ENCODE assay signal across 8 mouse cellular contexts in genomic region chr9:107626844-107627277, GRCm38 (mm10). TPM values are rescaled to one million over a fixed set of nuclear protein-coding genes. Genes with fewer than 3 reads are reported as not detected.
DNase-seq lines count a peak whose midpoint lies in the region; ATAC-seq and TF ChIP-seq lines count a peak whose summit lies in the region.

No protein-coding gene starts in this region.

- TF ChIP-seq CTCF in stomach, postnatal 0 days (IDR thresholded peaks at IDR 0.05; ENCODE audit: low read depth) = peak; percentile 98

- TF ChIP-seq EP300 in stomach, postnatal 0 days (optimal IDR thresholded peaks at IDR 0.05) = no peak

- H3K27ac ChIP-seq in embryonic facial prominence, embryonic 13.5 days = peak overlapping the region; percentile 91
- H3K27ac ChIP-seq in heart, embryonic 10.5 days = peak overlapping the region; percentile 90
- H3K27ac ChIP-seq in kidney, embryonic 14.5 days (ENCODE audit: low read depth, low read length) = peak overlapping the region; percentile 81
- peak overlapping the region; percentile 91 for H3K27ac ChIP-seq in liver, embryonic 12.5 days
- peak overlapping the region; percentile 82 for H3K27ac ChIP-seq in stomach, postnatal 0 days (replicated peaks)

- peak overlapping the region; percentile 68 for H3K9ac ChIP-seq in embryonic facial prominence, embryonic 13.5 days
- peak overlapping the region; percentile 51 for H3K9ac ChIP-seq in kidney, embryonic 14.5 days (ENCODE audit: low read depth, low read length)
- peak overlapping the region; percentile 45 for H3K9ac ChIP-seq in liver, embryonic 12.5 days
- peak overlapping the region; percentile 48 for H3K9ac ChIP-seq in stomach, postnatal 0 days (ENCODE audit: low read length)

- no peaks in the 10 kb centered on the region for H3K27me3 ChIP-seq in embryonic facial prominence, embryonic 13.5 days
- no peaks in the 10 kb centered on the region for H3K27me3 ChIP-seq in heart, embryonic 10.5 days (ENCODE audit: insufficient read depth, poor library complexity, severe bottlenecking)
- no peaks in the 10 kb centered on the region for H3K27me3 ChIP-seq in kidney, embryonic 14.5 days (ENCODE audit: control insufficient read depth, insufficient read depth, low read length)
- H3K27me3 ChIP-seq in liver, embryonic 12.5 days (replicated peaks) = no peaks in the 10 kb centered on the region
- H3K27me3 ChIP-seq in myocyte (ENCODE audit: control insufficient read depth, insufficient read depth, insufficient read length) = no peaks in the 10 kb centered on the region
- no peaks in the 10 kb centered on the region for H3K27me3 ChIP-seq in stomach, postnatal 0 days (ENCODE audit: control insufficient read depth, insufficient read depth, low read length)

- 0% methylated on average over 2 of the region's 2 CpGs for WGBS in embryonic facial prominence, embryonic 13.5 days
- WGBS in heart, embryonic 10.5 days = 0% methylated on average over 2 of the region's 2 CpGs
- WGBS in kidney, embryonic 14.5 days = 3% methylated on average over 2 of the region's 2 CpGs
- 4% methylated on average over 2 of the region's 2 CpGs for WGBS in liver, embryonic 12.5 days (ENCODE audit: insufficient replicate concordance)
- 0% methylated on average over 2 of the region's 2 CpGs for WGBS in stomach, postnatal 0 days

- peaks cover 72% of the 10 kb centered on the region for H3K4me1 ChIP-seq in embryonic facial prominence, embryonic 13.5 days
- peaks cover 79% of the 10 kb centered on the region for H3K4me1 ChIP-seq in heart, embryonic 10.5 days
- H3K4me1 ChIP-seq in kidney, embryonic 14.5 days (ENCODE audit: control insufficient read depth, insufficient read depth, low read length) = peaks cover 54% of the 10 kb centered on the region
- peaks cover 81% of the 10 kb centered on the region for H3K4me1 ChIP-seq in liver, embryonic 12.5 days
- H3K4me1 ChIP-seq in stomach, postnatal 0 days (replicated peaks; ENCODE audit: control insufficient read depth, insufficient read depth) = peaks cover 20% of the 10 kb centered on the region

- H3K4me2 ChIP-seq in embryonic facial prominence, embryonic 13.5 days = peak overlapping the region; percentile 99
- H3K4me2 ChIP-seq in kidney, embryonic 14.5 days (replicated peaks; ENCODE audit: low read depth, low read length) = peak overlapping the region; percentile 31
- H3K4me2 ChIP-seq in liver, embryonic 12.5 days = peak overlapping the region; percentile 47
- H3K4me2 ChIP-seq in myocyte (ENCODE audit: low read depth) = peak overlapping the region; percentile 80
- 0 out of 2 replicates have a peak overlapping the region, but pooled peaks have one; percentile 27 for H3K4me2 ChIP-seq in stomach, postnatal 0 days (replicated peaks; ENCODE audit: low read depth)

- TF ChIP-seq POLR2A in myocyte (IDR thresholded peaks at IDR 0.05; ENCODE audit: insufficient read length, low read depth) = no peak

- H3K79me2 ChIP-seq in myocyte (ENCODE audit: control insufficient read depth, insufficient read depth) = peaks cover 90% of the 10 kb centered on the region

- ATAC-seq in embryonic facial prominence, embryonic 13.5 days (ENCODE audit: insufficient number of reproducible peaks, insufficient read depth, low FRiP score, low TSS enrichment, low read depth) = peak; percentile 80
- peak; percentile 69 for ATAC-seq in kidney, embryonic 14.5 days (ENCODE audit: low FRiP score, low TSS enrichment)
- ATAC-seq in liver, embryonic 12.5 days = peak; percentile 44; the same call in 1 of the 2 replicates
- peak; percentile 51 for ATAC-seq in stomach, postnatal 0 days (ENCODE audit: low FRiP score, low TSS enrichment)

- peak overlapping the region; percentile 17 for H3K4me3 ChIP-seq in embryonic facial prominence, embryonic 13.5 days
- peak overlapping the region; percentile 42 for H3K4me3 ChIP-seq in heart, embryonic 10.5 days
- no peak overlapping the region for H3K4me3 ChIP-seq in kidney, embryonic 14.5 days (ENCODE audit: low read length)
- no peak overlapping the region for H3K4me3 ChIP-seq in liver, embryonic 12.5 days
- no peak overlapping the region for H3K4me3 ChIP-seq in myocyte
- H3K4me3 ChIP-seq in stomach, postnatal 0 days (ENCODE audit: low read depth, low read length) = no peak overlapping the region

- H3K36me3 ChIP-seq in embryonic facial prominence, embryonic 13.5 days = peaks cover 61% of the 10 kb centered on the region
- H3K36me3 ChIP-seq in heart, embryonic 10.5 days = peaks cover 57% of the 10 kb centered on the region
- peaks cover 41% of the 10 kb centered on the region for H3K36me3 ChIP-seq in kidney, embryonic 14.5 days (ENCODE audit: control insufficient read depth, insufficient read depth, low read length)
- H3K36me3 ChIP-seq in liver, embryonic 12.5 days = peaks cover 78% of the 10 kb centered on the region
- peaks cover 7% of the 10 kb centered on the region for H3K36me3 ChIP-seq in myocyte (ENCODE audit: control insufficient read depth, insufficient read depth)
- H3K36me3 ChIP-seq in stomach, postnatal 0 days (ENCODE audit: control insufficient read depth, insufficient read depth, low read length) = peaks cover 5% of the 10 kb centered on the region; the same call in 1 of the 2 replicates

- H3K9me3 ChIP-seq in embryonic facial prominence, embryonic 13.5 days = no peaks in the 10 kb centered on the region
- H3K9me3 ChIP-seq in heart, embryonic 10.5 days = no peaks in the 10 kb centered on the region
- no peaks in the 10 kb centered on the region for H3K9me3 ChIP-seq in kidney, embryonic 14.5 days (ENCODE audit: control insufficient read depth, low read length)
- H3K9me3 ChIP-seq in liver, embryonic 12.5 days (replicated peaks) = no peaks in the 10 kb centered on the region
- no peaks in the 10 kb centered on the region for H3K9me3 ChIP-seq in stomach, postnatal 0 days (ENCODE audit: control insufficient read depth, low read length)

- DNase-seq in CD4-positive, CD25-positive, alpha-beta regulatory T cell, adult 2 months (ENCODE audit: low read depth, low spot score) = peak; percentile 90
- DNase-seq in adrenal gland, postnatal 10 days = peak; percentile 89
- peak; percentile 92 for DNase-seq in heart, embryonic 10.5 days (ENCODE audit: low spot score)
- DNase-seq in stomach, postnatal 0 days (ENCODE audit: low spot score) = peak; percentile 89

- no peak overlapping the region for H3ac ChIP-seq in myocyte (ENCODE audit: control insufficient read depth, insufficient read length)

TF ChIP-seq in myocyte, 11 proteins besides CTCF, POLR2A, EP300 and RAD21 (continues in another document):
- TF ChIP-seq POLR2AphosphoS2 (IDR thresholded peaks at IDR 0.05; ENCODE audit: insufficient read length, low read depth) (no peak), USF1 (IDR thresholded peaks at IDR 0.05; ENCODE audit: low read depth) (no peak)

RNA-seq across cellular contexts. Expression of gene Gnai2, which starts 8.3 kb away (rescaled TPM):
- 100 to 1,000 TPM; 292 to 327 TPM for total RNA-seq in adrenal gland, postnatal 10 days (2021)
- 446 and 470 TPM in 2 replicates for polyA plus RNA-seq in embryonic facial prominence, embryonic 13.5 days (2015; fragmentation: Nextera tagmentation; extraction: Ambion mirVana)
- 359 and 404 TPM in 2 replicates for polyA plus RNA-seq in heart, embryonic 10.5 days (2016; fragmentation: Nextera tagmentation; extraction: Ambion mirVana)
- polyA plus RNA-seq in kidney, embryonic 14.5 days (2014; fragmentation: Nextera tagmentation; extraction: Ambion mirVana) = 386 and 445 TPM in 2 replicates
- 206 and 210 TPM in 2 replicates for polyA plus RNA-seq in liver, embryonic 12.5 days (2016; fragmentation: Nextera tagmentation; extraction: Ambion mirVana)
- 499 TPM for polyA plus RNA-seq in myocyte (2012; fragmentation: generic; extraction: Trizol)
- polyA plus RNA-seq in stomach, postnatal 0 days (2015; fragmentation: Nextera tagmentation; extraction: Ambion mirVana) = 189 and 195 TPM in 2 replicates

RNA-seq across cellular contexts. Expression of gene Sema3b, which starts 17.8 kb away (rescaled TPM):
- total RNA-seq in adrenal gland, postnatal 10 days (2021) = 10 to 100 TPM in 1 of 2 experiments, 1 to 10 TPM in 1; 9.5 to 13.2 TPM
- polyA plus RNA-seq in embryonic facial prominence, embryonic 13.5 days (2015; fragmentation: Nextera tagmentation; extraction: Ambion mirVana) = 8.4 and 8.6 TPM in 2 replicates
- 4.9 and 8.2 TPM in 2 replicates for polyA plus RNA-seq in heart, embryonic 10.5 days (2016; fragmentation: Nextera tagmentation; extraction: Ambion mirVana)
- 6.4 and 9.5 TPM in 2 replicates for polyA plus RNA-seq in kidney, embryonic 14.5 days (2014; fragmentation: Nextera tagmentation; extraction: Ambion mirVana)
- 0.35 and 0.52 TPM in 2 replicates for polyA plus RNA-seq in liver, embryonic 12.5 days (2016; fragmentation: Nextera tagmentation; extraction: Ambion mirVana)
- polyA plus RNA-seq in myocyte (2012; fragmentation: generic; extraction: Trizol) = 59.9 TPM
- polyA plus RNA-seq in stomach, postnatal 0 days (2015; fragmentation: Nextera tagmentation; extraction: Ambion mirVana) = 16.3 and 19.1 TPM in 2 replicates

RNA-seq across cellular contexts. Expression of gene Ifrd2, which starts 39.4 kb away (rescaled TPM):
- 10 to 100 TPM; 37.4 to 40.9 TPM for total RNA-seq in adrenal gland, postnatal 10 days (2021)
- 39.3 and 54.2 TPM in 2 replicates for polyA plus RNA-seq in embryonic facial prominence, embryonic 13.5 days (2015; fragmentation: Nextera tagmentation; extraction: Ambion mirVana)
- 58.0 and 62.8 TPM in 2 replicates for polyA plus RNA-seq in heart, embryonic 10.5 days (2016; fragmentation: Nextera tagmentation; extraction: Ambion mirVana)
- polyA plus RNA-seq in kidney, embryonic 14.5 days (2014; fragmentation: Nextera tagmentation; extraction: Ambion mirVana) = 59.1 and 61.4 TPM in 2 replicates
- polyA plus RNA-seq in liver, embryonic 12.5 days (2016; fragmentation: Nextera tagmentation; extraction: Ambion mirVana) = 171 TPM in 2 replicates
- polyA plus RNA-seq in myocyte (2012; fragmentation: generic; extraction: Trizol) = 29.4 TPM
- 35.5 and 42.7 TPM in 2 replicates for polyA plus RNA-seq in stomach, postnatal 0 days (2015; fragmentation: Nextera tagmentation; extraction: Ambion mirVana)

RNA-seq across cellular contexts. Expression of gene Slc38a3, which starts 42.5 kb away (rescaled TPM):
- total RNA-seq in adrenal gland, postnatal 10 days (2021) = 10 to 100 TPM; 42.0 to 95.1 TPM
- polyA plus RNA-seq in embryonic facial prominence, embryonic 13.5 days (2015; fragmentation: Nextera tagmentation; extraction: Ambion mirVana) = 3.4 and 4.1 TPM in 2 replicates
- 4.2 and 4.5 TPM in 2 replicates for polyA plus RNA-seq in heart, embryonic 10.5 days (2016; fragmentation: Nextera tagmentation; extraction: Ambion mirVana)
- 4.8 and 6.5 TPM in 2 replicates for polyA plus RNA-seq in kidney, embryonic 14.5 days (2014; fragmentation: Nextera tagmentation; extraction: Ambion mirVana)
- polyA plus RNA-seq in liver, embryonic 12.5 days (2016; fragmentation: Nextera tagmentation; extraction: Ambion mirVana) = 2.8 and 3.3 TPM in 2 replicates
- polyA plus RNA-seq in myocyte (2012; fragmentation: generic; extraction: Trizol) = 0.06 TPM
- polyA plus RNA-seq in stomach, postnatal 0 days (2015; fragmentation: Nextera tagmentation; extraction: Ambion mirVana) = 0.95 and 1.1 TPM in 2 replicates

RNA-seq across cellular contexts. Expression of gene Hyal3, which starts 46.2 kb away (rescaled TPM):
- 1 to 10 TPM; 1.0 to 1.2 TPM for total RNA-seq in adrenal gland, postnatal 10 days (2021)
- polyA plus RNA-seq in embryonic facial prominence, embryonic 13.5 days (2015; fragmentation: Nextera tagmentation; extraction: Ambion mirVana) = 1.6 and 2.8 TPM in 2 replicates
- polyA plus RNA-seq in heart, embryonic 10.5 days (2016; fragmentation: Nextera tagmentation; extraction: Ambion mirVana) = 0.36 and 0.70 TPM in 2 replicates
- 0.84 and 1.5 TPM in 2 replicates for polyA plus RNA-seq in kidney, embryonic 14.5 days (2014; fragmentation: Nextera tagmentation; extraction: Ambion mirVana)
- polyA plus RNA-seq in liver, embryonic 12.5 days (2016; fragmentation: Nextera tagmentation; extraction: Ambion mirVana) = 0.99 and 1.2 TPM in 2 replicates
- 0.43 TPM for polyA plus RNA-seq in myocyte (2012; fragmentation: generic; extraction: Trizol)
- 1.3 and 1.4 TPM in 2 replicates for polyA plus RNA-seq in stomach, postnatal 0 days (2015; fragmentation: Nextera tagmentation; extraction: Ambion mirVana)

Comparison
In these comparisons a context has a peak if more than half of its experiments do, and no peak if none do; other contexts are left out.
1. H3K4me2 ChIP-seq: peak in every context shown above with its lines; median percentile 99 in embryonic facial prominence, embryonic 13.5 days; 80 in myocyte; 47 in liver, embryonic 12.5 days; 31 in kidney, embryonic 14.5 days; 27 in stomach, postnatal 0 days.
2. H3K4me3 ChIP-seq: peak in embryonic facial prominence, embryonic 13.5 days (single experiment) and heart, embryonic 10.5 days (single experiment); none in kidney, embryonic 14.5 days (single experiment), liver, embryonic 12.5 days (single experiment), myocyte (single experiment) and stomach, postnatal 0 days (single experiment).
3. Peak in every context shown above with its lines, with median percentiles within 50 percentile points of each other: DNase-seq, ATAC-seq, H3K27ac ChIP-seq and H3K9ac ChIP-seq.